Mouse (Mus musculus) embryonic facial prominence, embryonic 14.5 days (tissue): ENCODE measurements around the gene Tac2. TPM values are rescaled to one million over a fixed set of nuclear protein-coding genes. Genes with fewer than 3 reads are reported as not detected.
A peak's percentile ranks its signal among the peaks of the same experiment; 100 is the strongest.

ENCODE experiments used
- ATAC-seq: fragments of 200-750 bp; cut with Nextera tagmentation; 2 replicates; pipeline ENCODE4 v1.8.0; 2017; ENCODE audit warnings: low read depth, moderate number of reproducible peaks, moderate TSS enrichment
- DNase-seq: peaks from one replicate; pipeline ENCODE4 v3.0.0-alpha.2; 2015; ENCODE audit warnings: low spot score
- H3K27ac ChIP-seq: fragments of 300-500 bp; sonication (generic); replicated peaks from 2 replicates; pipeline ENCODE4 v1.5.1; 2014; ENCODE audit warnings: low read depth, mild to moderate bottlenecking, low read length, moderate library complexity
- H3K27me3 ChIP-seq: fragments of 300-500 bp; sonication (generic); replicated peaks from 2 replicates; pipeline ENCODE4 v1.6.1; 2014; ENCODE audit warnings: low read length; ENCODE audit not compliant: control insufficient read depth, insufficient read depth
- H3K36me3 ChIP-seq: fragments of 300-500 bp; sonication (generic); 2 replicates; pipeline ENCODE4 v1.6.1; 2014; ENCODE audit warnings: low read length, mixed read lengths; ENCODE audit not compliant: control insufficient read depth, insufficient read depth
- H3K4me1 ChIP-seq: fragments of 300-500 bp; sonication (generic); 2 replicates; pipeline ENCODE4 v1.6.1; 2014; ENCODE audit warnings: antibody characterized with exemption, low read length; ENCODE audit not compliant: control insufficient read depth, insufficient read depth
- H3K4me2 ChIP-seq: fragments of 300-500 bp; sonication (generic); 2 replicates; pipeline ENCODE4 v1.6.1; 2014; ENCODE audit warnings: low read depth, mild to moderate bottlenecking, low read length, moderate library complexity, mixed read lengths
- H3K4me3 ChIP-seq: fragments of 300-500 bp; sonication (generic); 2 replicates; pipeline ENCODE4 v1.5.1; 2014; ENCODE audit warnings: low read depth, mild to moderate bottlenecking, low read length
- H3K9ac ChIP-seq: fragments of 300-500 bp; sonication (generic); 2 replicates; pipeline ENCODE4 v1.6.1; 2014; ENCODE audit warnings: low read depth, mild to moderate bottlenecking, low read length, moderate library complexity, mixed read lengths
- H3K9me3 ChIP-seq: fragments of 300-500 bp; sonication (generic); 2 replicates; pipeline ENCODE4 v1.6.1; 2016; ENCODE audit warnings: low read length; ENCODE audit not compliant: control insufficient read depth
- WGBS: fragments of 180-500 bp; shearing (Covaris S2); extraction: QIAGEN DNeasy Blood & Tissue Kit; methylation state at CpG from one replicate; pipeline ENCODE4 v1.1.7; 2014; 5-methylcytosine and 5-hydroxymethylcytosine counted together
- polyA plus RNA-seq: library from polyadenylated mRNA; unstranded; fragments of >200 nt; fragmentation: Nextera tagmentation; extraction: Ambion mirVana; gene quantifications from 2 replicates; pipeline ENCODE4 v1.2.1, GENCODE M21; 2014

Gene Tac2
- polyA plus RNA-seq, 1 experiment from 2014 or later, result not detected

- H3K36me3 ChIP-seq, result no peaks in the 10 kb centered on the region
- H3K4me1 ChIP-seq, result no peaks in the 10 kb centered on the region
- DNase-seq, result no peak
- no peak for ATAC-seq
- no peak overlapping the region for H3K4me2 ChIP-seq
- H3K9ac ChIP-seq, result no peak overlapping the region
- WGBS, result 30% methylated on average over 5 of the region's 5 CpGs
- H3K27me3 ChIP-seq, result 0 out of 2 replicates have a peak, but pooled peaks cover 4% of the 10 kb centered on the region
- no peak overlapping the region for H3K27ac ChIP-seq
- H3K4me3 ChIP-seq, result no peak overlapping the region
- H3K9me3 ChIP-seq, result no peaks in the 10 kb centered on the region
Observed at GRCm38 (mm10) chr10:127731397-127731796, 7.1 kb downstream of the Tac2 start.

- WGBS, result 40% methylated on average over 5 of the region's 5 CpGs
- Histone ChIP-seq H3K9ac (no peak overlapping the region), H3K4me1 (no peaks in the 10 kb centered on the region), H3K4me3 (no peak overlapping the region), H3K9me3 (no peaks in the 10 kb centered on the region), H3K4me2 (no peak overlapping the region), H3K27me3 (no peaks in the 10 kb centered on the region), H3K36me3 (no peaks in the 10 kb centered on the region), H3K27ac (no peak overlapping the region)
- no peak for ATAC-seq
- DNase-seq, result peak; percentile 49
Observed at GRCm38 (mm10) chr10:127734434-127734833, 10.2 kb downstream of the Tac2 start.

- Histone ChIP-seq H3K4me3 (no peak overlapping the region), H3K9ac (no peak overlapping the region), H3K36me3 (0 out of 2 replicates have a peak, but pooled peaks cover under 1% of the 10 kb centered on the region), H3K4me2 (no peak overlapping the region), H3K4me1 (peaks cover 8% of the 10 kb centered on the region; the same call in 1 of the 2 replicates), H3K9me3 (no peaks in the 10 kb centered on the region), H3K27me3 (no peaks in the 10 kb centered on the region), H3K27ac (no peak overlapping the region)
- ATAC-seq, result no peak
- no peak for DNase-seq
- WGBS, result 78% methylated on average over 2 of the region's 2 CpGs
Observed at GRCm38 (mm10) chr10:127736266-127736665, 12.0 kb downstream of the Tac2 start.

GRCm38 (mm10) chr10:127736916-127737315 is 12.6 kb downstream of the Tac2 start:
- Histone ChIP-seq H3K27ac (no peak overlapping the region), H3K27me3 (no peaks in the 10 kb centered on the region), H3K9me3 (no peaks in the 10 kb centered on the region), H3K4me1 (peaks cover 8% of the 10 kb centered on the region; the same call in 1 of the 2 replicates), H3K36me3 (peaks cover 7% of the 10 kb centered on the region), H3K9ac (no peak overlapping the region), H3K4me3 (no peak overlapping the region), H3K4me2 (no peak overlapping the region)
- WGBS, result 75% methylated on average over 4 of the region's 4 CpGs
- no peak for DNase-seq
- ATAC-seq, result no peak

- 19% methylated on average over 2 of the region's 2 CpGs for WGBS
- Histone ChIP-seq H3K4me3 (no peak overlapping the region), H3K9ac (no peak overlapping the region), H3K36me3 (peaks cover 13% of the 10 kb centered on the region), H3K4me1 (peaks cover 8% of the 10 kb centered on the region; the same call in 1 of the 2 replicates), H3K27ac (no peak overlapping the region), H3K4me2 (no peak overlapping the region), H3K27me3 (no peaks in the 10 kb centered on the region), H3K9me3 (no peaks in the 10 kb centered on the region)
- DNase-seq, result no peak
- no peak for ATAC-seq
Observed at GRCm38 (mm10) chr10:127737552-127737951, 13.3 kb downstream of the Tac2 start.

- Histone ChIP-seq H3K27ac (no peak overlapping the region; the same call in 1 of the 2 replicates), H3K4me2 (peak overlapping the region; percentile 89; the same call in 1 of the 2 replicates), H3K9ac (no peak overlapping the region), H3K4me1 (peaks cover 8% of the 10 kb centered on the region; the same call in 1 of the 2 replicates), H3K9me3 (no peaks in the 10 kb centered on the region), H3K27me3 (no peaks in the 10 kb centered on the region), H3K36me3 (peaks cover 21% of the 10 kb centered on the region), H3K4me3 (peak overlapping the region; percentile 95; the same call in 1 of the 2 replicates)
- no peak for DNase-seq
- 48% methylated on average over 13 of the region's 13 CpGs for WGBS
- no peak for ATAC-seq
Observed at GRCm38 (mm10) chr10:127738151-127738882, 14.0 kb downstream of the Tac2 start.

- Histone ChIP-seq H3K36me3 (peaks cover 30% of the 10 kb centered on the region), H3K27ac (peak within 1 kb of the TSS; percentile 80), H3K4me3 (peak within 1 kb of the TSS; percentile 95), H3K9ac (peak within 1 kb of the TSS; percentile 98), H3K27me3 (no peaks in the 10 kb centered on the region), H3K4me1 (peaks cover 8% of the 10 kb centered on the region; the same call in 1 of the 2 replicates), H3K4me2 (peak within 1 kb of the TSS; percentile 89), H3K9me3 (no peaks in the 10 kb centered on the region)
- 4% methylated on average over 25 of the region's 61 CpGs for WGBS
- DNase-seq (peak; percentile 83), ATAC-seq (peak; percentile 91)
Observed at GRCm38 (mm10) chr10:127739083-127739660, 14.9 kb downstream of the Tac2 start, which contains the start of gene Zbtb39. Gene Zbtb39 (plus strand): TSS chr10:127739538.

GRCm38 (mm10) chr10:127739661-127740161 is 15.4 kb downstream of the Tac2 start:
- H3K36me3 ChIP-seq, result peaks cover 35% of the 10 kb centered on the region
- no peaks in the 10 kb centered on the region for H3K9me3 ChIP-seq
- peaks cover 8% of the 10 kb centered on the region; the same call in 1 of the 2 replicates for H3K4me1 ChIP-seq
- no peak for DNase-seq
- peak overlapping the region; percentile 98 for H3K9ac ChIP-seq
- peak overlapping the region; percentile 80 for H3K27ac ChIP-seq
- peak overlapping the region; percentile 89 for H3K4me2 ChIP-seq
- peak; percentile 67 for ATAC-seq
- no peaks in the 10 kb centered on the region for H3K27me3 ChIP-seq
- peak overlapping the region; percentile 95 for H3K4me3 ChIP-seq
- WGBS, result under 1% methylated on average over 22 of the region's 55 CpGs
